Comparison of ENCODE assay signal across 9 mouse cellular contexts in the genomic region with DNA sequence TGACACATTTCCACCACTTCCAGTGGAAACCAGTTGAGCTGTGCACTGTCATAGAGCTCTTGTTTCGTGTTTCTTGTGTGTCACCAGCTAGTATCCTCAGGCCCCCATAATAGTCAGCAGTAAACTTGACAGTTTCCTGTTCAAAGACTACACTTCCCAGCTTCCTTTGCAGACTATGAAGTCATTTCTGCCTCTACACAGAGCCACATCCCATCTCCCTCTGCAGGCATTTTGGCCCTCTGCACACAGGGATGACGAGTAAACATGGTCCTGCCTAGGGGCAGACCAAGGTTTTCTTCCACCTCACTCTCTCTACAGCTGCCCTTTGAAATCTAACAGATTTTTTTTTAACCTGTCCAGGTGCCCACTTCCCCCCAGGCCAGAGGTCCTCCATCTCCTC. TPM values are rescaled to one million over a fixed set of nuclear protein-coding genes. Genes with fewer than 3 reads are reported as not detected.
DNase-seq lines count a peak whose midpoint lies in the region; ATAC-seq lines count a peak whose summit lies in the region.
"Had no signal": no experiment of that assay in that cellular context is flagged by ENCODE, and none has a peak within 500 bp of the region (broad histone marks: within the 10 kb centered on the region; RNA-seq: fewer than 3 reads in every experiment).

No protein-coding gene starts in this region.

- WGBS in heart, embryonic 15.5 days = 53% methylated on average over 2 of the region's 2 CpGs
- WGBS in heart, embryonic 11.5 days (ENCODE audit: insufficient replicate concordance) = 57% methylated on average over 2 of the region's 2 CpGs
- WGBS in midbrain, embryonic 12.5 days = 72% methylated on average over 2 of the region's 2 CpGs
- WGBS in midbrain, embryonic 14.5 days = 70% methylated on average over 2 of the region's 2 CpGs
- 64% methylated on average over 2 of the region's 2 CpGs for WGBS in hindbrain, embryonic 15.5 days
- 58% methylated on average over 2 of the region's 2 CpGs for WGBS in stomach, embryonic 14.5 days

- H3K9ac ChIP-seq in heart, embryonic 15.5 days = no peak overlapping the region
- no peak overlapping the region for H3K9ac ChIP-seq in heart, embryonic 11.5 days (ENCODE audit: low read depth, low read length)
- no peak overlapping the region; the same call in 1 of the 2 replicates for H3K9ac ChIP-seq in midbrain, embryonic 12.5 days (replicated peaks)
- no peak overlapping the region for H3K9ac ChIP-seq in midbrain, embryonic 14.5 days (replicated peaks; ENCODE audit: low read length)
- no peak overlapping the region for H3K9ac ChIP-seq in hindbrain, embryonic 15.5 days
- H3K9ac ChIP-seq in stomach, embryonic 14.5 days (replicated peaks; ENCODE audit: low read depth, low read length) = no peak overlapping the region; the same call in 1 of the 2 replicates

- no peak for DNase-seq in midbrain, embryonic 14.5 days
- DNase-seq in cerebellum, postnatal 25 days = no peak
- no peak for DNase-seq in ovary, postnatal 36 days (ENCODE audit: low spot score)

- no peaks in the 10 kb centered on the region for H3K9me3 ChIP-seq in heart, embryonic 15.5 days (replicated peaks)
- H3K9me3 ChIP-seq in heart, embryonic 11.5 days (replicated peaks; ENCODE audit: control insufficient read depth, low read length) = no peaks in the 10 kb centered on the region
- H3K9me3 ChIP-seq in midbrain, embryonic 12.5 days = no peaks in the 10 kb centered on the region
- H3K9me3 ChIP-seq in midbrain, embryonic 14.5 days (ENCODE audit: control insufficient read depth, low read length) = no peaks in the 10 kb centered on the region
- H3K9me3 ChIP-seq in hindbrain, embryonic 15.5 days = no peaks in the 10 kb centered on the region
- no peaks in the 10 kb centered on the region for H3K9me3 ChIP-seq in stomach, embryonic 14.5 days (ENCODE audit: control insufficient read depth, low read depth, low read length)
- H3K9me3 ChIP-seq: embryonic facial prominence, embryonic 12.5 days had no signal

- no peaks in the 10 kb centered on the region for H3K27me3 ChIP-seq in heart, embryonic 15.5 days
- H3K27me3 ChIP-seq in heart, embryonic 11.5 days (ENCODE audit: control insufficient read depth, insufficient read depth, low read length) = no peaks in the 10 kb centered on the region
- no peaks in the 10 kb centered on the region for H3K27me3 ChIP-seq in midbrain, embryonic 12.5 days
- no peaks in the 10 kb centered on the region for H3K27me3 ChIP-seq in midbrain, embryonic 14.5 days (ENCODE audit: control insufficient read depth, insufficient read depth, low read length)
- no peaks in the 10 kb centered on the region for H3K27me3 ChIP-seq in hindbrain, embryonic 15.5 days
- no peaks in the 10 kb centered on the region for H3K27me3 ChIP-seq in stomach, embryonic 14.5 days (ENCODE audit: control insufficient read depth, insufficient read depth, low read length)
- H3K27me3 ChIP-seq: embryonic facial prominence, embryonic 12.5 days had no signal

- 0 out of 2 replicates have a peak overlapping the region, but pooled peaks have one; percentile 94 for H3K27ac ChIP-seq in heart, embryonic 15.5 days
- no peak overlapping the region for H3K27ac ChIP-seq in heart, embryonic 11.5 days (ENCODE audit: low read depth, low read length)
- H3K27ac ChIP-seq in midbrain, embryonic 12.5 days (replicated peaks) = no peak overlapping the region
- H3K27ac ChIP-seq in midbrain, embryonic 14.5 days (replicated peaks; ENCODE audit: low read depth, low read length) = no peak overlapping the region
- H3K27ac ChIP-seq in hindbrain, embryonic 15.5 days (replicated peaks) = no peak overlapping the region
- H3K27ac ChIP-seq in stomach, embryonic 14.5 days (ENCODE audit: low read length) = no peak overlapping the region
- H3K27ac ChIP-seq: embryonic facial prominence, embryonic 12.5 days had no signal

- no peak for ATAC-seq in heart, embryonic 15.5 days (replicated peaks; ENCODE audit: insufficient number of reproducible peaks, insufficient read depth, low FRiP score, low read depth)
- ATAC-seq in heart, embryonic 11.5 days (replicated peaks; ENCODE audit: insufficient number of reproducible peaks, low FRiP score, low TSS enrichment) = no peak
- no peak for ATAC-seq in midbrain, embryonic 12.5 days (ENCODE audit: low FRiP score, low read depth)
- ATAC-seq in midbrain, embryonic 14.5 days (ENCODE audit: low FRiP score, low TSS enrichment) = no peak
- no peak for ATAC-seq in hindbrain, embryonic 15.5 days (ENCODE audit: low FRiP score, low read depth)
- ATAC-seq in stomach, embryonic 14.5 days (ENCODE audit: insufficient number of reproducible peaks, insufficient read depth, low FRiP score, low read depth) = no peak

- H3K4me1 ChIP-seq in heart, embryonic 15.5 days (replicated peaks) = peaks cover 33% of the 10 kb centered on the region
- peaks cover 21% of the 10 kb centered on the region for H3K4me1 ChIP-seq in heart, embryonic 11.5 days (ENCODE audit: control insufficient read depth, insufficient read depth, low read length)
- peaks cover 22% of the 10 kb centered on the region for H3K4me1 ChIP-seq in midbrain, embryonic 12.5 days
- peaks cover 18% of the 10 kb centered on the region for H3K4me1 ChIP-seq in midbrain, embryonic 14.5 days (ENCODE audit: control insufficient read depth, insufficient read depth, low read length)
- H3K4me1 ChIP-seq in hindbrain, embryonic 15.5 days (replicated peaks) = peaks cover 26% of the 10 kb centered on the region
- peaks cover 22% of the 10 kb centered on the region for H3K4me1 ChIP-seq in stomach, embryonic 14.5 days (ENCODE audit: control insufficient read depth, insufficient read depth, low read length)

- H3K4me2 ChIP-seq in heart, embryonic 15.5 days = 0 out of 2 replicates have a peak overlapping the region, but pooled peaks have one; percentile 16
- H3K4me2 ChIP-seq in heart, embryonic 11.5 days = no peak overlapping the region
- 0 out of 2 replicates have a peak overlapping the region, but pooled peaks have one; percentile 91 for H3K4me2 ChIP-seq in midbrain, embryonic 12.5 days (replicated peaks)
- H3K4me2 ChIP-seq in midbrain, embryonic 14.5 days (ENCODE audit: low read length) = no peak overlapping the region
- H3K4me2 ChIP-seq in hindbrain, embryonic 15.5 days = peak overlapping the region; percentile 82; the same call in 1 of the 2 replicates
- peak overlapping the region; percentile 95; the same call in 1 of the 2 replicates for H3K4me2 ChIP-seq in stomach, embryonic 14.5 days (replicated peaks; ENCODE audit: low read depth, low read length)

- H3K4me3 ChIP-seq in heart, embryonic 15.5 days = no peak overlapping the region
- H3K4me3 ChIP-seq in heart, embryonic 11.5 days (ENCODE audit: low read depth, low read length) = no peak overlapping the region
- H3K4me3 ChIP-seq in midbrain, embryonic 12.5 days = no peak overlapping the region
- no peak overlapping the region for H3K4me3 ChIP-seq in midbrain, embryonic 14.5 days (replicated peaks; ENCODE audit: low read depth, low read length)
- no peak overlapping the region for H3K4me3 ChIP-seq in hindbrain, embryonic 15.5 days
- no peak overlapping the region for H3K4me3 ChIP-seq in stomach, embryonic 14.5 days (ENCODE audit: low read depth, low read length)

- peaks cover 27% of the 10 kb centered on the region for H3K36me3 ChIP-seq in heart, embryonic 15.5 days
- peaks cover 12% of the 10 kb centered on the region for H3K36me3 ChIP-seq in heart, embryonic 11.5 days (ENCODE audit: control insufficient read depth, insufficient read depth, low read length)
- H3K36me3 ChIP-seq in midbrain, embryonic 12.5 days = peaks cover 37% of the 10 kb centered on the region
- peaks cover 28% of the 10 kb centered on the region for H3K36me3 ChIP-seq in midbrain, embryonic 14.5 days (ENCODE audit: control insufficient read depth, insufficient read depth, low read length)
- H3K36me3 ChIP-seq in hindbrain, embryonic 15.5 days = peaks cover 25% of the 10 kb centered on the region
- peaks cover 18% of the 10 kb centered on the region for H3K36me3 ChIP-seq in stomach, embryonic 14.5 days (ENCODE audit: control insufficient read depth, insufficient read depth, low read length)

RNA-seq across cellular contexts. Expression of gene Mcrip1, which starts 2.1 kb away (rescaled TPM):
- polyA plus RNA-seq in heart, embryonic 15.5 days (2015; fragmentation: Nextera tagmentation; extraction: Ambion mirVana) = 119 and 143 TPM in 2 replicates
- 157 and 168 TPM in 2 replicates for polyA plus RNA-seq in heart, embryonic 11.5 days (2014; fragmentation: Nextera tagmentation; extraction: Ambion mirVana)
- polyA plus RNA-seq in midbrain, embryonic 12.5 days (2016; fragmentation: Nextera tagmentation; extraction: Ambion mirVana) = 212 and 232 TPM in 2 replicates
- polyA plus RNA-seq in midbrain, embryonic 14.5 days (2014; fragmentation: Nextera tagmentation; extraction: Ambion mirVana) = 268 and 318 TPM in 2 replicates
- polyA plus RNA-seq in hindbrain, embryonic 15.5 days (2015; fragmentation: Nextera tagmentation; extraction: Ambion mirVana) = 243 and 246 TPM in 2 replicates
- polyA plus RNA-seq in stomach, embryonic 14.5 days (2014; fragmentation: Nextera tagmentation; extraction: Ambion mirVana) = 229 and 239 TPM in 2 replicates

RNA-seq across cellular contexts. Expression of gene Ppp1r27, which starts 3.5 kb away (rescaled TPM):
- 0.50 and 7.6 TPM in 2 replicates for polyA plus RNA-seq in heart, embryonic 15.5 days (2015; fragmentation: Nextera tagmentation; extraction: Ambion mirVana)
- not detected in 2 replicates for polyA plus RNA-seq in heart, embryonic 11.5 days (2014; fragmentation: Nextera tagmentation; extraction: Ambion mirVana)
- not detected in 2 replicates for polyA plus RNA-seq in midbrain, embryonic 12.5 days (2016; fragmentation: Nextera tagmentation; extraction: Ambion mirVana)
- polyA plus RNA-seq in midbrain, embryonic 14.5 days (2014; fragmentation: Nextera tagmentation; extraction: Ambion mirVana) = not detected in 2 replicates
- not detected in 2 replicates for polyA plus RNA-seq in hindbrain, embryonic 15.5 days (2015; fragmentation: Nextera tagmentation; extraction: Ambion mirVana)
- polyA plus RNA-seq in stomach, embryonic 14.5 days (2014; fragmentation: Nextera tagmentation; extraction: Ambion mirVana) = not detected in 2 replicates

RNA-seq across cellular contexts. Expression of gene Gcgr, which starts 17.0 kb away (rescaled TPM):
- 2.7 and 2.8 TPM in 2 replicates for polyA plus RNA-seq in heart, embryonic 15.5 days (2015; fragmentation: Nextera tagmentation; extraction: Ambion mirVana)
- polyA plus RNA-seq in heart, embryonic 11.5 days (2014; fragmentation: Nextera tagmentation; extraction: Ambion mirVana) = 1.5 and 1.8 TPM in 2 replicates
- 0.18 and 0.29 TPM in 2 replicates for polyA plus RNA-seq in midbrain, embryonic 12.5 days (2016; fragmentation: Nextera tagmentation; extraction: Ambion mirVana)
- 0.18 and 0.21 TPM in 2 replicates for polyA plus RNA-seq in midbrain, embryonic 14.5 days (2014; fragmentation: Nextera tagmentation; extraction: Ambion mirVana)
- 0.41 and 0.75 TPM in 2 replicates for polyA plus RNA-seq in hindbrain, embryonic 15.5 days (2015; fragmentation: Nextera tagmentation; extraction: Ambion mirVana)
- polyA plus RNA-seq in stomach, embryonic 14.5 days (2014; fragmentation: Nextera tagmentation; extraction: Ambion mirVana) = 1.2 and 1.9 TPM in 2 replicates

RNA-seq across cellular contexts. Expression of gene P4hb, which starts 25.6 kb away (rescaled TPM):
- 357 and 484 TPM in 2 replicates for polyA plus RNA-seq in heart, embryonic 15.5 days (2015; fragmentation: Nextera tagmentation; extraction: Ambion mirVana)
- 506 and 569 TPM in 2 replicates for polyA plus RNA-seq in heart, embryonic 11.5 days (2014; fragmentation: Nextera tagmentation; extraction: Ambion mirVana)
- polyA plus RNA-seq in midbrain, embryonic 12.5 days (2016; fragmentation: Nextera tagmentation; extraction: Ambion mirVana) = 384 and 418 TPM in 2 replicates
- polyA plus RNA-seq in midbrain, embryonic 14.5 days (2014; fragmentation: Nextera tagmentation; extraction: Ambion mirVana) = 241 and 300 TPM in 2 replicates
- 263 and 274 TPM in 2 replicates for polyA plus RNA-seq in hindbrain, embryonic 15.5 days (2015; fragmentation: Nextera tagmentation; extraction: Ambion mirVana)
- 768 and 850 TPM in 2 replicates for polyA plus RNA-seq in stomach, embryonic 14.5 days (2014; fragmentation: Nextera tagmentation; extraction: Ambion mirVana)

RNA-seq across cellular contexts. Expression of gene Arhgdia, which starts 34.0 kb away (rescaled TPM):
- polyA plus RNA-seq in heart, embryonic 15.5 days (2015; fragmentation: Nextera tagmentation; extraction: Ambion mirVana) = 345 and 458 TPM in 2 replicates
- polyA plus RNA-seq in heart, embryonic 11.5 days (2014; fragmentation: Nextera tagmentation; extraction: Ambion mirVana) = 468 and 477 TPM in 2 replicates
- polyA plus RNA-seq in midbrain, embryonic 12.5 days (2016; fragmentation: Nextera tagmentation; extraction: Ambion mirVana) = 504 and 557 TPM in 2 replicates
- polyA plus RNA-seq in midbrain, embryonic 14.5 days (2014; fragmentation: Nextera tagmentation; extraction: Ambion mirVana) = 353 and 438 TPM in 2 replicates
- polyA plus RNA-seq in hindbrain, embryonic 15.5 days (2015; fragmentation: Nextera tagmentation; extraction: Ambion mirVana) = 492 and 533 TPM in 2 replicates
- polyA plus RNA-seq in stomach, embryonic 14.5 days (2014; fragmentation: Nextera tagmentation; extraction: Ambion mirVana) = 575 and 578 TPM in 2 replicates

Comparison
In these comparisons a context has a peak if more than half of its experiments do, and no peak if none do; other contexts are left out.
1. H3K4me2 ChIP-seq: peak in heart, embryonic 15.5 days (single experiment), midbrain, embryonic 12.5 days (single experiment), hindbrain, embryonic 15.5 days (single experiment) and stomach, embryonic 14.5 days (single experiment); none in heart, embryonic 11.5 days (single experiment) and midbrain, embryonic 14.5 days (single experiment).